Mouse (Mus musculus): ENCODE measurements around the gene Fabp3. TPM values are rescaled to one million over a fixed set of nuclear protein-coding genes. Genes with fewer than 3 reads are reported as not detected.

The Fabp3 gene
- polyA plus RNA-seq, 2 experiments from 2014 or later: 0.42 TPM; not detected in 1

- no peak for ATAC-seq
Observed at GRCm38 (mm10) chr4:130295047-130295745, 13.2 kb upstream of the Fabp3 start.

- ATAC-seq: no peak
Observed at GRCm38 (mm10) chr4:130296243-130296965, 12.0 kb upstream of the Fabp3 start.

GRCm38 (mm10) chr4:130297123-130297529 is 11.3 kb upstream of the Fabp3 start:
- ATAC-seq: no peak

GRCm38 (mm10) chr4:130298877-130299628 is 9.3 kb upstream of the Fabp3 start:
- no peak for ATAC-seq

- ATAC-seq: no peak
Observed at GRCm38 (mm10) chr4:130299629-130300018, 8.8 kb upstream of the Fabp3 start.

- ATAC-seq: no peak
Observed at GRCm38 (mm10) chr4:130302285-130302870, 6.0 kb upstream of the Fabp3 start.

GRCm38 (mm10) chr4:130304746-130305145 is 3.6 kb upstream of the Fabp3 start:
- no peak for ATAC-seq

- no peak for ATAC-seq
Observed at GRCm38 (mm10) chr4:130306796-130307630, 1.4 kb upstream of the Fabp3 start.

- no peak for ATAC-seq
Observed at GRCm38 (mm10) chr4:130307851-130308230, 554 bp upstream of the Fabp3 start.

- no peak for ATAC-seq
Observed at GRCm38 (mm10) chr4:130309254-130309653, 859 bp downstream of the Fabp3 start.

GRCm38 (mm10) chr4:130312526-130312925 is 4.1 kb downstream of the Fabp3 start:
- ATAC-seq: no peak

GRCm38 (mm10) chr4:130313552-130313951 is 5.2 kb downstream of the Fabp3 start:
- ATAC-seq: no peak

GRCm38 (mm10) chr4:130315771-130316527 is 7.6 kb downstream of the Fabp3 start:
- no peak for ATAC-seq

- ATAC-seq: no peak
Observed at GRCm38 (mm10) chr4:130316691-130317090, 8.3 kb downstream of the Fabp3 start.

GRCm38 (mm10) chr4:130318122-130318521 is 9.7 kb downstream of the Fabp3 start:
- no peak for ATAC-seq

GRCm38 (mm10) chr4:130319564-130319963 is 11.2 kb downstream of the Fabp3 start:
- ATAC-seq: no peak

GRCm38 (mm10) chr4:130321640-130322039 is 13.2 kb downstream of the Fabp3 start:
- no peak for ATAC-seq

- no peak for ATAC-seq
Observed at GRCm38 (mm10) chr4:130322567-130322966, 14.2 kb downstream of the Fabp3 start.

GRCm38 (mm10) chr4:130323165-130323564 is 14.8 kb downstream of the Fabp3 start:
- no peak for ATAC-seq

GRCm38 (mm10) chr4:130323607-130324006 is 15.2 kb downstream of the Fabp3 start:
- no peak for ATAC-seq

GRCm38 (mm10) chr4:130325446-130325845 is 17.1 kb downstream of the Fabp3 start:
- ATAC-seq: no peak
